Mouse (Mus musculus) left cerebral cortex, adult 2 months (tissue): Measurements from ENCODE around the gene Gm20532. TPM values are rescaled to one million over a fixed set of nuclear protein-coding genes. Genes with fewer than 3 reads are reported as not detected.

Experiments
- DNase-seq, 2 experiments: peaks; one replicate each; pipeline ENCODE4 v3.0.0; 2021 to 2022; ENCODE audit warnings: low spot score in 2 of 2, mixed read lengths in 1 of 2; ENCODE audit errors: extremely low spot score in 1 of 2
- H3K27ac ChIP-seq: fragments of 200-600 bp; 2 replicates; pipeline ENCODE4 v1.8.1; 2022
- H3K4me3 ChIP-seq: fragments of 200-600 bp; 2 replicates; pipeline ENCODE4 v1.8.1; 2022
- CTCF ChIP-seq: fragments of 200-600 bp; IDR thresholded peaks from 2 replicates; pipeline ENCODE4 v1.8.1; 2022; ENCODE audit warnings: antibody characterized with exemption, mild to moderate bottlenecking, moderate library complexity
- intact Hi-C: fragments of 180-260 bp; cut with DNase I; formaldehyde crosslinking; loops from one replicate; pipeline ENCODE4 v1.15.1; 2025
- total RNA-seq, 2 experiments: library from RNA; stranded (reverse); gene quantifications; 2 replicates each; pipeline ENCODE4 v1.2.3; 2021

Gm20532 gene
- total RNA-seq, 2 experiments from 2014 or later = not detected

GRCm38 (mm10) chr2:26611896-26612295 lies 25.5 kb downstream of the Gm20532 start:
- no peak for DNase-seq
- no peak for TF ChIP-seq CTCF
- intact Hi-C loops = no loop called here
- Histone ChIP-seq H3K4me3 (no peak overlapping the region), H3K27ac (no peak overlapping the region)

GRCm38 (mm10) chr2:26614903-26615302 lies 28.5 kb downstream of the Gm20532 start:
- no peak for DNase-seq
- Histone ChIP-seq H3K4me3 (no peak overlapping the region), H3K27ac (no peak overlapping the region)
- intact Hi-C loops = no loop called here
- TF ChIP-seq CTCF = no peak

- no peak for TF ChIP-seq CTCF
- intact Hi-C loops = no loop called here
- no peak for DNase-seq
- H3K4me3 ChIP-seq = no peak overlapping the region
- H3K27ac ChIP-seq = no peak overlapping the region
Measured at GRCm38 (mm10) chr2:26615459-26616124, 29.2 kb downstream of the Gm20532 start.

- no peak overlapping the region for H3K4me3 ChIP-seq
- no peak for DNase-seq
- no peak overlapping the region for H3K27ac ChIP-seq
- intact Hi-C loops = no loop called here
- no peak for TF ChIP-seq CTCF
Measured at GRCm38 (mm10) chr2:26617331-26617730, 30.9 kb downstream of the Gm20532 start.

- H3K27ac ChIP-seq = no peak overlapping the region
- TF ChIP-seq CTCF = no peak
- DNase-seq = no peak
- intact Hi-C loops = no loop called here
- H3K4me3 ChIP-seq = no peak overlapping the region
Measured at GRCm38 (mm10) chr2:26617928-26618327, 31.5 kb downstream of the Gm20532 start.

- no peak for TF ChIP-seq CTCF
- intact Hi-C loops = no loop called here
- Histone ChIP-seq H3K4me3 (no peak overlapping the region), H3K27ac (no peak overlapping the region)
- DNase-seq = no peak
Measured at GRCm38 (mm10) chr2:26621246-26621645, 34.8 kb downstream of the Gm20532 start.

GRCm38 (mm10) chr2:26622984-26623383 lies 36.5 kb downstream of the Gm20532 start:
- intact Hi-C loops = no loop called here
- TF ChIP-seq CTCF = no peak
- no peak for DNase-seq

GRCm38 (mm10) chr2:26625419-26625818 lies 39.0 kb downstream of the Gm20532 start:
- TF ChIP-seq CTCF = no peak
- DNase-seq = no peak
- H3K27ac ChIP-seq = no peak overlapping the region
- intact Hi-C loops = no loop called here
- no peak overlapping the region for H3K4me3 ChIP-seq

More at GRCm38 (mm10) chr2:26622984-26623383, 36.5 kb downstream of the Gm20532 start:
- H3K27ac ChIP-seq = no peak overlapping the region
- no peak overlapping the region for H3K4me3 ChIP-seq

- intact Hi-C loops = no loop called here
- TF ChIP-seq CTCF = no peak
- no peak for DNase-seq
- Histone ChIP-seq H3K27ac (no peak overlapping the region), H3K4me3 (no peak overlapping the region)
Measured at GRCm38 (mm10) chr2:26626081-26626480, 39.6 kb downstream of the Gm20532 start.

GRCm38 (mm10) chr2:26627921-26628739 lies 41.7 kb downstream of the Gm20532 start, which contains the start of gene Fam69b:
TSS of gene Fam69b (plus strand) at chr2:26628457.
- H3K4me3 ChIP-seq = peak within 1 kb of the TSS; percentile 88
- H3K27ac ChIP-seq = peak within 1 kb of the TSS; percentile 92
- DNase-seq = peak; percentile 88 to 89
- intact Hi-C loops = no loop called here
- no peak for TF ChIP-seq CTCF

- peak overlapping the region; percentile 88 for H3K4me3 ChIP-seq
- TF ChIP-seq CTCF = no peak
- peak overlapping the region; percentile 92 for H3K27ac ChIP-seq
- peak in 1 of 2 experiments; percentile 25 for DNase-seq
- intact Hi-C loops = no loop called here
Measured at GRCm38 (mm10) chr2:26628792-26629437, 42.5 kb downstream of the Gm20532 start.
